8 mouse cellular contexts compared by ENCODE assay signal in the genomic region with DNA sequence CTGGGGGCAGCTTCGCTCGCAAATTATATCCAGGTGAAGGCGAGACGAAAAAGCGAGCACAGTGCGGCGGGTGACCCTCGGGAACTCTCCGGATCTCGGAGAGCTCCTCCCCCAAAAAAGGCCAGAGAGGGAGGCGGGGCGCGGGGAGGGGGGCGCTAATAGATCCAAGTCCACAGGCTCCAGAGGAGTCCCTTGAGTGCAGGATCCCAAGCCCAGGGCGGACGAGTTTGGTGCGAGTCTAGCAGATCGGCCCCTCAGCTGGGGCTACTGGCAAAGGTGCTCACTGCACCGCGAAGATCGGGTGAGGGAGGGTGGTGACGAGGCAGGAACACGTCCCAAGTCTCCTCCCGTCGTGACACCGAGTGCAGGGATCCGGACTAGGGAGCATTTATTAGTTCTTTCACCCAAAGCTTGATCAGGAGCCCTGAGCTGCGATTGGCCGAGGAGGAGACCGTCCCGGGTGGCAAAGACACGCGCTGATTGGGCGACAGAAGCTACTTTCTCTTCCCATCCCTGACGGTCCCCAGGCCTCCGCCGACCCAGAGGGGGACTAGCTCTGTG. TPM values are rescaled to one million over a fixed set of nuclear protein-coding genes. Genes with fewer than 3 reads are reported as not detected.
DNase-seq lines count a peak whose midpoint lies in the region; ATAC-seq lines count a peak whose summit lies in the region.

A gene (minus strand): TSS at position 384 of the 561 bp plus-strand sequence.

- H3K4me2 ChIP-seq in lung, embryonic 15.5 days: peak within 1 kb of the TSS; percentile 51
- H3K4me2 ChIP-seq in hindbrain, embryonic 13.5 days: peak within 1 kb of the TSS; percentile 77
- peak within 1 kb of the TSS; percentile 72 for H3K4me2 ChIP-seq in midbrain, embryonic 12.5 days (replicated peaks)

- H3K4me1 ChIP-seq in lung, embryonic 15.5 days: peaks cover 13% of the 10 kb centered on the region
- peaks cover 34% of the 10 kb centered on the region for H3K4me1 ChIP-seq in hindbrain, embryonic 13.5 days (replicated peaks)
- H3K4me1 ChIP-seq in midbrain, embryonic 12.5 days: peaks cover 17% of the 10 kb centered on the region

- DNase-seq in lung, postnatal 4 days: no peak
- DNase-seq in embryo, embryonic 11 days: peak; percentile 81
- no peak for DNase-seq in urinary bladder, adult 18-20 months (ENCODE audit: low spot score in 2 of 2)
- no peak for DNase-seq in frontal cortex, postnatal 36 days (ENCODE audit: low spot score in 2 of 2)
- DNase-seq in testis, postnatal 14 days (ENCODE audit: low spot score): no peak

- ATAC-seq in lung, embryonic 15.5 days (ENCODE audit: borderline replicate concordance, extremely low read depth, low FRiP score, low TSS enrichment): 0 out of 2 replicates have a peak, but pooled peaks have one; percentile 25
- ATAC-seq in hindbrain, embryonic 13.5 days (ENCODE audit: low FRiP score): peak; percentile 71
- peak; percentile 83 for ATAC-seq in midbrain, embryonic 12.5 days (ENCODE audit: low FRiP score, low read depth)

- H3K27me3 ChIP-seq in lung, embryonic 15.5 days: peaks cover 100% of the 10 kb centered on the region
- H3K27me3 ChIP-seq in hindbrain, embryonic 13.5 days: peaks cover 83% of the 10 kb centered on the region
- peaks cover 92% of the 10 kb centered on the region for H3K27me3 ChIP-seq in midbrain, embryonic 12.5 days

- H3K9me3 ChIP-seq in lung, embryonic 15.5 days: no peaks in the 10 kb centered on the region
- H3K9me3 ChIP-seq in hindbrain, embryonic 13.5 days: no peaks in the 10 kb centered on the region
- H3K9me3 ChIP-seq in midbrain, embryonic 12.5 days: no peaks in the 10 kb centered on the region

- H3K36me3 ChIP-seq in lung, embryonic 15.5 days: no peaks in the 10 kb centered on the region
- no peaks in the 10 kb centered on the region for H3K36me3 ChIP-seq in hindbrain, embryonic 13.5 days
- H3K36me3 ChIP-seq in midbrain, embryonic 12.5 days: 0 out of 2 replicates have a peak, but pooled peaks cover 8% of the 10 kb centered on the region

- WGBS in lung, embryonic 15.5 days: 1% methylated on average over 37 of the region's 37 CpGs
- WGBS in hindbrain, embryonic 13.5 days: under 1% methylated on average over 37 of the region's 37 CpGs
- under 1% methylated on average over 37 of the region's 37 CpGs for WGBS in midbrain, embryonic 12.5 days

- H3K4me3 ChIP-seq in lung, embryonic 15.5 days: peak within 1 kb of the TSS; percentile 25
- peak within 1 kb of the TSS; percentile 48 for H3K4me3 ChIP-seq in hindbrain, embryonic 13.5 days
- H3K4me3 ChIP-seq in midbrain, embryonic 12.5 days: peak within 1 kb of the TSS; percentile 67

- no peak within 1 kb of the TSS for H3K9ac ChIP-seq in lung, embryonic 15.5 days
- peak within 1 kb of the TSS; percentile 75 for H3K9ac ChIP-seq in hindbrain, embryonic 13.5 days
- peak within 1 kb of the TSS; percentile 79 for H3K9ac ChIP-seq in midbrain, embryonic 12.5 days (replicated peaks)

- H3K27ac ChIP-seq in lung, embryonic 15.5 days: no peak within 1 kb of the TSS
- peak within 1 kb of the TSS; percentile 87 for H3K27ac ChIP-seq in hindbrain, embryonic 13.5 days
- H3K27ac ChIP-seq in midbrain, embryonic 12.5 days (replicated peaks): peak within 1 kb of the TSS; percentile 92

RNA-seq across cellular contexts. Expression of the gene that starts here (rescaled TPM):
- 0.04 and 0.06 TPM in 2 replicates for polyA plus RNA-seq in lung, embryonic 15.5 days (2015; fragmentation: Nextera tagmentation; extraction: Ambion mirVana)
- polyA plus RNA-seq in hindbrain, embryonic 13.5 days (2015; fragmentation: Nextera tagmentation; extraction: Ambion mirVana): 17.6 and 24.4 TPM in 2 replicates
- polyA plus RNA-seq in midbrain, embryonic 12.5 days (2016; fragmentation: Nextera tagmentation; extraction: Ambion mirVana): 53.6 and 61.9 TPM in 2 replicates

Comparison
In these comparisons a context has a peak if more than half of its experiments do, and no peak if none do; other contexts are left out.
1. RNA of the gene that starts here (polyA plus RNA-seq): 53.6 to 61.9 TPM in midbrain, embryonic 12.5 days and 17.6 to 24.4 TPM in hindbrain, embryonic 13.5 days; 0.04 to 0.06 TPM in lung, embryonic 15.5 days; every median in the first group is over 10 times any median in the second.
2. Peak in ATAC-seq, H3K4me3 ChIP-seq and H3K4me2 ChIP-seq in lung, embryonic 15.5 days; RNA of the gene not detected or under 1 TPM.
3. ATAC-seq: peak in every context shown above with its lines; median percentile 83 in midbrain, embryonic 12.5 days; 71 in hindbrain, embryonic 13.5 days; 25 in lung, embryonic 15.5 days.
4. Peak in every context shown above with its lines, with median percentiles within 50 percentile points of each other: H3K4me2 ChIP-seq and H3K4me3 ChIP-seq.